Mouse (Mus musculus): ENCODE data around the gene Fam163a.

Fam163a gene

GRCm38 (mm10) chr1:156202661-156203060, 2.2 kb downstream of the Fam163a start:
- DNase-seq (ENCODE audit: low read depth, low spot score), result no peak

GRCm38 (mm10) chr1:156201069-156201468, 3.8 kb downstream of the Fam163a start:
- DNase-seq (ENCODE audit: low read depth, low spot score), result no peak

- DNase-seq (ENCODE audit: low read depth, low spot score), result no peak
These were observed 7.2 kb downstream of the Fam163a start for GRCm38 (mm10) chr1:156197588-156197987.

- no peak for DNase-seq (ENCODE audit: low read depth, low spot score)
These were observed 11.5 kb downstream of the Fam163a start for GRCm38 (mm10) chr1:156193292-156193691.

- DNase-seq (ENCODE audit: low read depth, low spot score), result no peak
These were observed 12.0 kb downstream of the Fam163a start for GRCm38 (mm10) chr1:156192853-156193252.

GRCm38 (mm10) chr1:156186646-156187045, 18.2 kb downstream of the Fam163a start:
- no peak for DNase-seq (ENCODE audit: low read depth, low spot score)

GRCm38 (mm10) chr1:156184158-156184571, 20.7 kb downstream of the Fam163a start:
- DNase-seq (ENCODE audit: low read depth, low spot score), result no peak

- DNase-seq (ENCODE audit: low read depth, low spot score), result no peak
These were observed 21.5 kb downstream of the Fam163a start for GRCm38 (mm10) chr1:156183176-156183958.

- no peak for DNase-seq (ENCODE audit: low read depth, low spot score)
These were observed 25.0 kb downstream of the Fam163a start for GRCm38 (mm10) chr1:156179875-156180274.

GRCm38 (mm10) chr1:156168737-156169136, 36.1 kb downstream of the Fam163a start:
- DNase-seq (ENCODE audit: low read depth, low spot score), result no peak

GRCm38 (mm10) chr1:156116770-156117169, 88.1 kb downstream of the Fam163a start:
- no peak for DNase-seq (ENCODE audit: low read depth, low spot score)

- no peak for DNase-seq (ENCODE audit: low read depth, low spot score)
These were observed 90.8 kb downstream of the Fam163a start for GRCm38 (mm10) chr1:156113884-156114499.

GRCm38 (mm10) chr1:156112142-156112541, 92.7 kb downstream of the Fam163a start:
- no peak for DNase-seq (ENCODE audit: low read depth, low spot score)

- DNase-seq (ENCODE audit: low read depth, low spot score), result no peak
These were observed 93.1 kb downstream of the Fam163a start for GRCm38 (mm10) chr1:156111728-156112127.

- peak; percentile 91 for DNase-seq (ENCODE audit: low read depth, low spot score)
These were observed 93.7 kb downstream of the Fam163a start for GRCm38 (mm10) chr1:156111090-156111489.

- peak; percentile 78 for DNase-seq (ENCODE audit: low read depth, low spot score)
These were observed 96.4 kb downstream of the Fam163a start for GRCm38 (mm10) chr1:156108400-156108799.

- no peak for DNase-seq (ENCODE audit: low read depth, low spot score)
These were observed 97.4 kb downstream of the Fam163a start for GRCm38 (mm10) chr1:156107424-156107823.

- no peak for DNase-seq (ENCODE audit: low read depth, low spot score)
These were observed 99.4 kb downstream of the Fam163a start for GRCm38 (mm10) chr1:156105381-156105780.

- no peak for DNase-seq (ENCODE audit: low read depth, low spot score)
These were observed 101.1 kb downstream of the Fam163a start for GRCm38 (mm10) chr1:156103763-156104162.

GRCm38 (mm10) chr1:156091811-156092210, 113.0 kb downstream of the Fam163a start:
- DNase-seq (ENCODE audit: low read depth, low spot score), result no peak

- no peak for DNase-seq (ENCODE audit: low read depth, low spot score)
These were observed 114.8 kb downstream of the Fam163a start for GRCm38 (mm10) chr1:156090042-156090441.

- DNase-seq (ENCODE audit: low read depth, low spot score), result peak; percentile 83
These were observed 115.3 kb downstream of the Fam163a start for GRCm38 (mm10) chr1:156089561-156089960.

- DNase-seq (ENCODE audit: low read depth, low spot score), result no peak
These were observed 117.2 kb downstream of the Fam163a start for GRCm38 (mm10) chr1:156087586-156087985.

Data from ZHBTc4 (cell line).